Comparison of ENCODE assay signal across 8 mouse cellular contexts in genomic region chr15:8568286-8568644, GRCm38 (mm10). TPM values are rescaled to one million over a fixed set of nuclear protein-coding genes. Genes with fewer than 3 reads are reported as not detected.
DNase-seq lines count a peak whose midpoint lies in the region; ATAC-seq and TF ChIP-seq lines count a peak whose summit lies in the region.

No protein-coding gene starts in this region.

- in situ Hi-C loops in ES-E14 (cut with MboI; ENCODE audit: low sequenced_read_pairs in 2 of 2, unreplicated experiment in 2 of 2) = no loop called here

- no peaks in the 10 kb centered on the region for H3K9me3 ChIP-seq in heart, embryonic 15.5 days (replicated peaks)
- no peaks in the 10 kb centered on the region for H3K9me3 ChIP-seq in ES-E14 (ENCODE audit: control insufficient read depth, insufficient read depth, low read depth, low read length)
- no peaks in the 10 kb centered on the region for H3K9me3 ChIP-seq in heart, postnatal 0 days (replicated peaks; ENCODE audit: control insufficient read depth, low read length)
- no peaks in the 10 kb centered on the region for H3K9me3 ChIP-seq in liver, embryonic 14.5 days (ENCODE audit: control insufficient read depth, low read length)
- H3K9me3 ChIP-seq in stomach, embryonic 14.5 days (ENCODE audit: control insufficient read depth, low read depth, low read length) = no peaks in the 10 kb centered on the region

- H3K9ac ChIP-seq in heart, embryonic 15.5 days = no peak overlapping the region
- H3K9ac ChIP-seq in ES-E14 (ENCODE audit: insufficient read depth, low read depth, low read length, poor library complexity, severe bottlenecking) = no peak overlapping the region
- H3K9ac ChIP-seq in heart, postnatal 0 days (replicated peaks; ENCODE audit: low read depth, low read length) = peak overlapping the region; percentile 31; the same call in 1 of the 2 replicates
- H3K9ac ChIP-seq in liver, embryonic 14.5 days (replicated peaks) = no peak overlapping the region
- H3K9ac ChIP-seq in stomach, embryonic 14.5 days (replicated peaks; ENCODE audit: low read depth, low read length) = peak overlapping the region; percentile 22; the same call in 1 of the 2 replicates

- peaks cover 11% of the 10 kb centered on the region for H3K4me1 ChIP-seq in heart, embryonic 15.5 days (replicated peaks)
- H3K4me1 ChIP-seq in ES-E14 (ENCODE audit: control insufficient read depth in 2 of 2, insufficient read depth in 2 of 2, low read length in 2 of 2, poor library complexity in 1 of 2) = peaks cover 0 to 2% of the 10 kb centered on the region in 2 experiments; a peak in 1 of 4 replicates
- H3K4me1 ChIP-seq in heart, postnatal 0 days (ENCODE audit: control insufficient read depth, insufficient read depth) = peaks cover 4% of the 10 kb centered on the region; the same call in 1 of the 2 replicates
- H3K4me1 ChIP-seq in liver, embryonic 14.5 days (replicated peaks; ENCODE audit: control insufficient read depth in 2 of 2, insufficient read depth in 2 of 2, low read length in 1 of 2) = no peaks in the 10 kb centered on the region; a peak in 2 of 4 replicates
- H3K4me1 ChIP-seq in stomach, embryonic 14.5 days (ENCODE audit: control insufficient read depth, insufficient read depth, low read length) = no peaks in the 10 kb centered on the region

- DNase-seq in heart, postnatal 14 days = no peak
- no peak for DNase-seq in ES-E14 (ENCODE audit: low read depth, low spot score)
- DNase-seq in heart, postnatal 0 days (ENCODE audit: low spot score) = no peak
- DNase-seq in liver, embryonic 14.5 days (ENCODE audit: low read depth in 3 of 3, low spot score in 3 of 3) = no peak
- DNase-seq in left cerebral cortex, adult 9 months (ENCODE audit: low spot score in 2 of 2) = no peak

- H3K27ac ChIP-seq in heart, embryonic 15.5 days = peak overlapping the region; percentile 73; the same call in 1 of the 2 replicates
- peak overlapping the region; percentile 79 for H3K27ac ChIP-seq in ES-E14 (ENCODE audit: insufficient read depth, low read depth, low read length, poor library complexity, severe bottlenecking)
- H3K27ac ChIP-seq in heart, postnatal 0 days (ENCODE audit: low read depth) = peak overlapping the region; percentile 69; the same call in 1 of the 2 replicates
- H3K27ac ChIP-seq in liver, embryonic 14.5 days = no peak overlapping the region
- peak overlapping the region; percentile 93 for H3K27ac ChIP-seq in stomach, embryonic 14.5 days (ENCODE audit: low read length)

- intact Hi-C loops in heart, postnatal 14 days (cut with DNase I) = no loop called here

- H3K4me3 ChIP-seq in heart, embryonic 15.5 days = peak overlapping the region; percentile 68
- peak overlapping the region; percentile 66 to 87 for H3K4me3 ChIP-seq in ES-E14 (ENCODE audit: insufficient read depth in 1 of 2, low read depth in 1 of 2, low read length in 2 of 2, poor library complexity in 1 of 2, severe bottlenecking in 1 of 2)
- peak overlapping the region; percentile 61 for H3K4me3 ChIP-seq in heart, postnatal 0 days (ENCODE audit: low read depth, low read length)
- peak overlapping the region in 1 of 2 experiments; percentile 50; a peak in 2 of 4 replicates for H3K4me3 ChIP-seq in liver, embryonic 14.5 days (ENCODE audit: insufficient read depth in 1 of 2, low read depth in 2 of 2, low read length in 2 of 2)
- peak overlapping the region; percentile 53 for H3K4me3 ChIP-seq in stomach, embryonic 14.5 days (ENCODE audit: low read depth, low read length)

- H3K36me3 ChIP-seq in heart, embryonic 15.5 days = no peaks in the 10 kb centered on the region
- no peaks in the 10 kb centered on the region for H3K36me3 ChIP-seq in ES-E14 (ENCODE audit: control insufficient read depth, insufficient read depth, low read length, poor library complexity, severe bottlenecking)
- H3K36me3 ChIP-seq in heart, postnatal 0 days (replicated peaks; ENCODE audit: control insufficient read depth, insufficient read depth, low read length) = no peaks in the 10 kb centered on the region
- no peaks in the 10 kb centered on the region for H3K36me3 ChIP-seq in liver, embryonic 14.5 days (replicated peaks; ENCODE audit: control insufficient read depth, insufficient read depth, low read depth)
- no peaks in the 10 kb centered on the region for H3K36me3 ChIP-seq in stomach, embryonic 14.5 days (ENCODE audit: control insufficient read depth, insufficient read depth, low read length)

- no peak for TF ChIP-seq EP300 in heart, postnatal 0 days (IDR thresholded peaks at IDR 0.05; ENCODE audit: low read depth)
- TF ChIP-seq EP300 in liver, embryonic 14.5 days (IDR thresholded peaks at IDR 0.05; ENCODE audit: low read depth) = no peak

- TF ChIP-seq CTCF in heart, postnatal 0 days (IDR thresholded peaks at IDR 0.05; ENCODE audit: low read depth) = no peak
- no peak for TF ChIP-seq CTCF in liver, embryonic 14.5 days (IDR thresholded peaks at IDR 0.05; ENCODE audit: low read depth)

- H3K4me2 ChIP-seq in heart, embryonic 15.5 days = peak overlapping the region; percentile 96
- peak overlapping the region; percentile 82 for H3K4me2 ChIP-seq in heart, postnatal 0 days (ENCODE audit: low read depth, low read length)
- peak overlapping the region; percentile 81 for H3K4me2 ChIP-seq in liver, embryonic 14.5 days (ENCODE audit: low read depth)
- peak overlapping the region; percentile 82 for H3K4me2 ChIP-seq in stomach, embryonic 14.5 days (replicated peaks; ENCODE audit: low read depth, low read length)

- 5% methylated on average over 7 of the region's 7 CpGs for WGBS in heart, embryonic 15.5 days
- WGBS in heart, postnatal 0 days = 8% methylated on average over 7 of the region's 7 CpGs
- WGBS in liver, embryonic 14.5 days (ENCODE audit: insufficient replicate concordance) = 16% methylated on average over 7 of the region's 7 CpGs
- 6% methylated on average over 7 of the region's 7 CpGs for WGBS in stomach, embryonic 14.5 days

- ATAC-seq in heart, embryonic 15.5 days (replicated peaks; ENCODE audit: insufficient number of reproducible peaks, insufficient read depth, low FRiP score, low read depth) = no peak
- ATAC-seq in heart, postnatal 0 days (ENCODE audit: insufficient read depth, low read depth) = no peak
- no peak for ATAC-seq in liver, embryonic 14.5 days (ENCODE audit: insufficient read depth)
- no peak for ATAC-seq in stomach, embryonic 14.5 days (ENCODE audit: insufficient number of reproducible peaks, insufficient read depth, low FRiP score, low read depth)
- no peak for ATAC-seq in monocyte, adult 5-6 weeks (replicated peaks; ENCODE audit: insufficient number of reproducible peaks, low FRiP score, low TSS enrichment, poor library complexity, severe bottlenecking)

- peaks cover 10% of the 10 kb centered on the region for H3K27me3 ChIP-seq in heart, embryonic 15.5 days
- H3K27me3 ChIP-seq in heart, postnatal 0 days (ENCODE audit: control insufficient read depth, insufficient read depth, low read length) = 0 out of 2 replicates have a peak, but pooled peaks cover 3% of the 10 kb centered on the region
- peaks cover 6% of the 10 kb centered on the region for H3K27me3 ChIP-seq in liver, embryonic 14.5 days (ENCODE audit: control insufficient read depth, insufficient read depth, low read length)
- no peaks in the 10 kb centered on the region for H3K27me3 ChIP-seq in stomach, embryonic 14.5 days (ENCODE audit: control insufficient read depth, insufficient read depth, low read length)

TF ChIP-seq in ES-E14, 5 proteins besides CTCF, POLR2A, EP300 and RAD21:
- no peak for TF ChIP-seq MAFK (IDR thresholded peaks at IDR 0.05; ENCODE audit: insufficient read depth, low read depth, low read length)
- no peak for TF ChIP-seq CHD2 (IDR thresholded peaks at IDR 0.05; ENCODE audit: low read depth, low read length)
- TF ChIP-seq HCFC1 (IDR thresholded peaks at IDR 0.05; ENCODE audit: borderline replicate concordance, insufficient read depth, low read length) = no peak
- TF ChIP-seq ZC3H11A (IDR thresholded peaks at IDR 0.05; ENCODE audit: borderline replicate concordance, low read depth, low read length) = no peak
- no peak for TF ChIP-seq ZNF384 (IDR thresholded peaks at IDR 0.05; ENCODE audit: low read depth, low read length)

RNA-seq across cellular contexts. Expression of gene Gm2310, which starts 48.5 kb away (rescaled TPM):
- polyA plus RNA-seq in heart, embryonic 15.5 days (2015; fragmentation: Nextera tagmentation; extraction: Ambion mirVana) = not detected in 2 replicates
- total RNA-seq in heart, postnatal 14 days (2021) = not detected
- total RNA-seq in ES-E14 (2012; rRNA removed) = not detected in 2 replicates
- not detected in 2 replicates for total RNA-seq in heart, postnatal 0 days (2014; rRNA removed; ENCODE audit: low replicate concordance)
- polyA plus RNA-seq in heart, postnatal 0 days (2015; fragmentation: Nextera tagmentation; extraction: Ambion mirVana) = not detected in 2 replicates
- polyA plus RNA-seq in liver, embryonic 14.5 days (2012; rRNA removed) = not detected in 2 replicates
- not detected in 2 replicates for polyA plus RNA-seq in liver, embryonic 14.5 days (2014; fragmentation: Nextera tagmentation; extraction: Ambion mirVana)
- not detected in 2 replicates for polyA plus RNA-seq in stomach, embryonic 14.5 days (2014; fragmentation: Nextera tagmentation; extraction: Ambion mirVana)
- total RNA-seq in monocyte, adult 5-6 weeks (2017) = not detected in 3 replicates

Comparison
In these comparisons a context has a peak if more than half of its experiments do, and no peak if none do; other contexts are left out.
1. H3K9ac ChIP-seq: peak in heart, postnatal 0 days (single experiment) and stomach, embryonic 14.5 days (single experiment); none in heart, embryonic 15.5 days (single experiment), ES-E14 (single experiment) and liver, embryonic 14.5 days (single experiment).
2. Peak in every context shown above with its lines, with median percentiles within 50 percentile points of each other: H3K4me2 ChIP-seq.